Mouse (Mus musculus) embryo, embryonic 11 days (tissue): Measurements from ENCODE around the gene AU040320.
A peak's percentile ranks its signal among the peaks of the same experiment; 100 is the strongest.

ENCODE experiments used
- DNase-seq: peaks from one replicate; pipeline ENCODE4 v3.0.0-alpha.2; 2015

Gene AU040320

GRCm38 (mm10) chr4:126868699-126869098 lies 115.4 kb downstream of the AU040320 start:
- no peak for DNase-seq

- DNase-seq = no peak
These were observed 119.4 kb downstream of the AU040320 start for GRCm38 (mm10) chr4:126872717-126873116.

GRCm38 (mm10) chr4:126879560-126880275 lies 126.4 kb downstream of the AU040320 start:
- no peak for DNase-seq

GRCm38 (mm10) chr4:126883602-126884001 lies 130.3 kb downstream of the AU040320 start:
- DNase-seq = no peak

- DNase-seq = peak; percentile 29
These were observed 132.6 kb downstream of the AU040320 start for GRCm38 (mm10) chr4:126885953-126886352.

GRCm38 (mm10) chr4:126889879-126890278 lies 136.5 kb downstream of the AU040320 start:
- DNase-seq = no peak
